Mouse (Mus musculus) liver, embryonic 15.5 days (tissue): ENCODE measurements around the gene Mlh1. TPM values are rescaled to one million over a fixed set of nuclear protein-coding genes. Genes with fewer than 3 reads are reported as not detected.

ENCODE experiments used
- ATAC-seq: fragments of 200-750 bp; cut with Nextera tagmentation; 2 replicates; pipeline ENCODE4 v1.8.0; 2017; ENCODE audit warnings: moderate number of reproducible peaks, mild to moderate bottlenecking, moderate library complexity; ENCODE audit not compliant: insufficient read depth
- H3K27ac ChIP-seq: fragments of 300-500 bp; sonication (generic); replicated peaks from 2 replicates; pipeline ENCODE4 v1.5.1; 2015; ENCODE audit warnings: mild to moderate bottlenecking, inconsistent platforms
- H3K27me3 ChIP-seq: fragments of 300-500 bp; sonication (generic); 2 replicates; pipeline ENCODE4 v1.6.1; 2015; ENCODE audit warnings: mild to moderate bottlenecking, inconsistent platforms
- H3K36me3 ChIP-seq: fragments of 300-500 bp; sonication (generic); replicated peaks from 2 replicates; pipeline ENCODE4 v1.6.1; 2015; ENCODE audit warnings: moderate library complexity, mild to moderate bottlenecking, inconsistent platforms
- H3K4me1 ChIP-seq: fragments of 300-500 bp; sonication (generic); replicated peaks from 2 replicates; pipeline ENCODE4 v1.6.1; 2015; ENCODE audit warnings: inconsistent platforms
- H3K4me2 ChIP-seq: fragments of 300-500 bp; sonication (generic); 2 replicates; pipeline ENCODE4 v1.6.1; 2015; ENCODE audit warnings: moderate library complexity, mild to moderate bottlenecking, inconsistent platforms
- H3K4me3 ChIP-seq: fragments of 300-500 bp; sonication (generic); replicated peaks from 2 replicates; pipeline ENCODE4 v1.5.1; 2015; ENCODE audit warnings: mild to moderate bottlenecking, inconsistent platforms
- H3K9ac ChIP-seq: fragments of 300-500 bp; sonication (generic); 2 replicates; pipeline ENCODE4 v1.6.1; 2015; ENCODE audit warnings: moderate library complexity, mild to moderate bottlenecking, inconsistent platforms
- H3K9me3 ChIP-seq: fragments of 300-500 bp; sonication (generic); replicated peaks from 2 replicates; pipeline ENCODE4 v1.6.1; 2016; ENCODE audit warnings: inconsistent platforms
- WGBS: fragments of 180-500 bp; shearing (Covaris S2); methylation state at CpG from one replicate; pipeline ENCODE4 v1.1.7; 2015; ENCODE audit warnings: mixed read lengths; ENCODE audit not compliant: insufficient replicate concordance; 5-methylcytosine and 5-hydroxymethylcytosine counted together
- polyA plus RNA-seq: library from polyadenylated mRNA; unstranded; fragments of >200 nt; fragmentation: Nextera tagmentation; extraction: Ambion mirVana; gene quantifications from 2 replicates; pipeline ENCODE4 v1.2.1, GENCODE M21; 2015

Mlh1 gene
- polyA plus RNA-seq, 1 experiment from 2014 or later: 21.4 TPM

DNA sequence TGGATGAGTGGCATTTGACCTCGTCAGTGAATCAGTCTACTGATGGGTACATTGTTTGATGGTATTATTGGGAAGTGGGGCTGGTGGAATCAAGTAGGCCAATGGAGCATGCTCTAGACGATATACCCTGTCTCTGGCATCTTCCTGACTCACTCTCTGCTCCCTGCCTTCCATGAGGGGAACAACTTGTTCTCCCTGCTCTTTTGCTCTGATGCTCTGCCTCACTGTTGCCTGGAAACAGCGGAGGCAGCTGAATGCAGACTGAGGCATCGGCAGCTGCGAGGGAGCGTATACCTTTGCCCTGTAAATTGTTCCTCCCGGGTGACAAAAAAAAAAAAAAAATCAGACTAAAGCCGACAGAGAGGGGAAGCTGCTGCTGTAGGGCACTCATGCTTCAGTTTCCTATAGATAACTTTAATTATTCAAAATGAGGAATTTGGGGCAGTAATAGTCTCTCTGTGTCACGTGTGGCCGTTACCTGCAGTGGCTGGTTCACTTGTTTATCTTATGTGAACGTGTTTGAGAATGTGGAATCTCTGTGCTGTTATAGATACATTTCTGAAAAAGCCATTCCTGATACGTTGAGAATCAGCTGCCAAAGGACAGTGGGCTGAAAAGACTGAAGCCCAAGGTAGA is 30.7 kb upstream of the Mlh1 start:
- Histone ChIP-seq H3K4me1 (no peaks in the 10 kb centered on the region), H3K4me2 (no peak overlapping the region), H3K27ac (no peak overlapping the region), H3K27me3 (peaks cover 3% of the 10 kb centered on the region; the same call in 1 of the 2 replicates), H3K4me3 (no peak overlapping the region), H3K36me3 (no peaks in the 10 kb centered on the region), H3K9me3 (no peaks in the 10 kb centered on the region), H3K9ac (no peak overlapping the region)
- 57% methylated on average over 12 of the region's 12 CpGs for WGBS
- no peak for ATAC-seq

- H3K27ac ChIP-seq: no peak overlapping the region
Measured at GRCm38 (mm10) chr9:111298606-111299005, 27.0 kb upstream of the Mlh1 start.

GRCm38 (mm10) chr9:111296433-111296832 is 24.8 kb upstream of the Mlh1 start:
- Histone ChIP-seq H3K4me2 (no peak overlapping the region), H3K27me3 (0 out of 2 replicates have a peak, but pooled peaks cover 4% of the 10 kb centered on the region), H3K4me3 (no peak overlapping the region), H3K4me1 (no peaks in the 10 kb centered on the region), H3K9me3 (no peaks in the 10 kb centered on the region), H3K9ac (no peak overlapping the region), H3K36me3 (no peaks in the 10 kb centered on the region), H3K27ac (no peak overlapping the region)
- 58% methylated on average over 7 of the region's 7 CpGs for WGBS
- ATAC-seq: no peak

More at GRCm38 (mm10) chr9:111298606-111299005, 27.0 kb upstream of the Mlh1 start:
- Histone ChIP-seq H3K9ac (no peak overlapping the region), H3K4me1 (no peaks in the 10 kb centered on the region), H3K4me2 (no peak overlapping the region), H3K4me3 (no peak overlapping the region), H3K36me3 (no peaks in the 10 kb centered on the region), H3K27me3 (no peaks in the 10 kb centered on the region; the same call in 1 of the 2 replicates), H3K9me3 (no peaks in the 10 kb centered on the region)
- 76% methylated on average over 2 of the region's 2 CpGs for WGBS
- ATAC-seq: no peak

GRCm38 (mm10) chr9:111295323-111295722 is 23.7 kb upstream of the Mlh1 start:
- Histone ChIP-seq H3K4me1 (no peaks in the 10 kb centered on the region), H3K36me3 (no peaks in the 10 kb centered on the region), H3K27ac (no peak overlapping the region), H3K4me2 (no peak overlapping the region), H3K9me3 (no peaks in the 10 kb centered on the region), H3K9ac (no peak overlapping the region), H3K4me3 (no peak overlapping the region), H3K27me3 (0 out of 2 replicates have a peak, but pooled peaks cover 4% of the 10 kb centered on the region)
- WGBS: 54% methylated on average over 2 of the region's 2 CpGs
- no peak for ATAC-seq

GRCm38 (mm10) chr9:111294911-111295310 is 23.3 kb upstream of the Mlh1 start:
- no peak overlapping the region for H3K9ac ChIP-seq
- no peak overlapping the region for H3K4me3 ChIP-seq
- no peaks in the 10 kb centered on the region for H3K36me3 ChIP-seq
- H3K9me3 ChIP-seq: no peaks in the 10 kb centered on the region
- 68% methylated on average over 6 of the region's 6 CpGs for WGBS
- ATAC-seq: no peak
- no peak overlapping the region for H3K4me2 ChIP-seq
- H3K4me1 ChIP-seq: no peaks in the 10 kb centered on the region
- H3K27me3 ChIP-seq: 0 out of 2 replicates have a peak, but pooled peaks cover 4% of the 10 kb centered on the region
- no peak overlapping the region for H3K27ac ChIP-seq

- Histone ChIP-seq H3K4me3 (no peak overlapping the region), H3K4me1 (peaks cover 6% of the 10 kb centered on the region), H3K27ac (no peak overlapping the region), H3K36me3 (no peaks in the 10 kb centered on the region), H3K27me3 (0 out of 2 replicates have a peak, but pooled peaks cover 4% of the 10 kb centered on the region), H3K9ac (no peak overlapping the region), H3K9me3 (no peaks in the 10 kb centered on the region), H3K4me2 (no peak overlapping the region)
- ATAC-seq: no peak
- WGBS: 56% methylated on average over 4 of the region's 4 CpGs
Measured at GRCm38 (mm10) chr9:111293234-111293633, 21.6 kb upstream of the Mlh1 start.

DNA sequence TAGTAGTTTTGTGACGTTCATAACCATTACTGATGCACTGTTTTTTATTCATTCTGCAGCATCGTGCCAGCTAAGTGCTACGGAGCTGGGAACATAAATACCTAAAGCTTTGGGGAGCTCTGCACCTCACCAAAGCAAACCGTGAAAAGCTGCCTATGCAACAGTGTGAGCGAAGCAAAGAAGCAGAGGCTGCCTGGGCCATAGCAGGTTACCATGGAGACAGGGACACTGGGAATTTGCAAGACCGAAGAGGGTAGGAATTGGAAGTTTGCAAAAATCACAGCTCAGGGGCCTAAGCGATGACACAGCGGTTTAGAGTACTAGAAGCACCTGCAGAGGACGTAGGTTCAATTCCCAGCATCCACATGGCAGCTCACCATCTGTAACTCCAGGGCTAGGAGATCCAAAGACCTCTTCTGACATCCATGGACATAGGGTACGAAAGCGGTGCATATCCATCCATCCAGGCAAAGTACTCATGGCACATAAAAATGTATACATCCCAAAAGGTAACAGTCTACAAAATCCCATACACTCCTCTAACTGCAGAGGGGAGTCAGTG is 19.0 kb upstream of the Mlh1 start:
- no peak overlapping the region for H3K4me2 ChIP-seq
- no peaks in the 10 kb centered on the region for H3K9me3 ChIP-seq
- 70% methylated on average over 11 of the region's 11 CpGs for WGBS
- no peaks in the 10 kb centered on the region for H3K36me3 ChIP-seq
- 0 out of 2 replicates have a peak, but pooled peaks cover 4% of the 10 kb centered on the region for H3K27me3 ChIP-seq
- no peak for ATAC-seq
- H3K27ac ChIP-seq: no peak overlapping the region
- no peak overlapping the region for H3K4me3 ChIP-seq
- H3K9ac ChIP-seq: no peak overlapping the region
- H3K4me1 ChIP-seq: peaks cover 6% of the 10 kb centered on the region

DNA sequence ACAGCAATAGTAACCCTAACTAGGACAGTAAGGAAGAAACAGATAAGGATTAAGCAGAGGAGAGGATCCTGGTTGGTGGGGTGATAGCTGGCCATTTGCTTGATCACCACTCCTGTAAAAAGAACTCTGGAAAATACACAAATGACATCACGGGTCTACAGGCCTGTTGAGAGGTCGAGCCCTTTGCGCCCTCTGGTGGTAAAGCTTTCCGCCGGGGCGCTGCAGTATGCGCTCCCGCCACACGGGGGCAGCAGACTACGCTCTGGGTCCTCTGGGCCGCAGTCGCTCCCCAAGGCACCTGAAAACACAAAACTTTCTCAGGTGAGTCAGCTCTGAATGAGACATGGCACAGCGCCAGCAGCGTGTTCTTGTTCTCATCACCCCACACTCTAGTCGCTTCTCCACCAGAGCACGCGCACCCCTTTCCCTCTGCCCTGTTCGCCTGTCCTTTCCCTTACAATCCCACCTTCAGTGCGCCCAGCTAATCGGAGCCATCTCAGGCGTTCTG is 18.3 kb upstream of the Mlh1 start:
- ATAC-seq: peak; percentile 69
- H3K27me3 ChIP-seq: 0 out of 2 replicates have a peak, but pooled peaks cover 4% of the 10 kb centered on the region
- H3K27ac ChIP-seq: peak overlapping the region; percentile 39
- peak overlapping the region; percentile 49 for H3K4me2 ChIP-seq
- no peaks in the 10 kb centered on the region for H3K36me3 ChIP-seq
- H3K9me3 ChIP-seq: no peaks in the 10 kb centered on the region
- 15% methylated on average over 21 of the region's 21 CpGs for WGBS
- H3K4me1 ChIP-seq: peaks cover 6% of the 10 kb centered on the region
- H3K9ac ChIP-seq: no peak overlapping the region
- H3K4me3 ChIP-seq: 0 out of 2 replicates have a peak overlapping the region, but pooled peaks have one; percentile 4

DNA sequence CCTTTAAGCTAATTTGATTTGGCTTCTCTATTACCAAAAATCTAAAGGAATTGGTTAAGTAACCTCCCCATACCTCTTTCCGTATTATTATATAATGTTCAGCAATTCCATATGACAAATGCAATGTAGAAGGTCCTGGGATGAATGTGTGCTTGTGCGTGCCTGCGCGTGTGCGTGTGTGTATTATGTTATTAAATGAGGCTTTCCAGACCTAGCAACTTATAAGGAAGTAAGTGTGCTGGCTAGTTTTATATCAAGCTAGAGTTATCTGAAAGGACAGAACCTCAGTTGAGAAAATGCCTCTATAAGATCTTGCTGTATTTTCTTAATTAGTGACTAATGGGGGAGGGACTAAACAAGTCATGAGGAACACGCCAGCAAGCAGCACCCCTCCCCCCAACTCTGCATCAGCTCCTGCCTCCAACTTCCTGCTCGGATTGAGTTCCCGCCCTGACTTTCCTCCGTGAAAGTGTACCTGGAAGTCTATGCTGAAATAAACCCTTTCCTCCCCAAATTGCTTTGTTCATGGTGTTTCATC is 17.8 kb upstream of the Mlh1 start:
- Histone ChIP-seq H3K4me2 (peak overlapping the region; percentile 49), H3K9me3 (no peaks in the 10 kb centered on the region), H3K9ac (no peak overlapping the region), H3K4me3 (0 out of 2 replicates have a peak overlapping the region, but pooled peaks have one; percentile 4), H3K27ac (peak overlapping the region; percentile 39), H3K36me3 (no peaks in the 10 kb centered on the region), H3K4me1 (peaks cover 6% of the 10 kb centered on the region), H3K27me3 (0 out of 2 replicates have a peak, but pooled peaks cover 4% of the 10 kb centered on the region)
- WGBS: 51% methylated on average over 9 of the region's 9 CpGs
- peak; percentile 55 for ATAC-seq

- H3K4me2 ChIP-seq: no peak overlapping the region
- no peaks in the 10 kb centered on the region for H3K9me3 ChIP-seq
- H3K4me1 ChIP-seq: peaks cover 6% of the 10 kb centered on the region
- WGBS: 73% methylated on average over 4 of the region's 4 CpGs
- H3K27me3 ChIP-seq: 0 out of 2 replicates have a peak, but pooled peaks cover 4% of the 10 kb centered on the region
- ATAC-seq: no peak
- no peak overlapping the region for H3K4me3 ChIP-seq
- H3K27ac ChIP-seq: no peak overlapping the region
- no peak overlapping the region for H3K9ac ChIP-seq
- H3K36me3 ChIP-seq: no peaks in the 10 kb centered on the region
Measured at GRCm38 (mm10) chr9:111287956-111288355, 16.4 kb upstream of the Mlh1 start.

DNA sequence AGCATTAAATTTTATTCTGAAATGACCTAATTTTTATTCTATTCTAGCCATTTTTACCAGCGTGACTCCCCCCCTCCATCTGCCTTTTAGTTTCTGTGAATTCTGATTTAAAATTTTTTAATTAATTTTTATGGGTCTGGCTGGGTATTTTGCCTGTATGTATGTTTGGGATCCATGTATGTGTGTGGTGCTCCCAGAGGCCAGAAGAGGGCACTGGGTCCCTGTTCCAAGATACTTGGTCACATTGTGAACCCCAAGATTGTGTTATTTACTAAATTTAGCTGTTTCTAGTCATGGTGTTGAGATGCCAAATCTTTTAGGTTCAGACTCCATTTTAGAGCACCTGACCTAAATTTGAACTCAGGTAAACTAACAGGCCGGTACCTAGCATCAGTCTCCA is 14.9 kb upstream of the Mlh1 start:
- 65% methylated on average over 2 of the region's 2 CpGs for WGBS
- H3K27me3 ChIP-seq: no peaks in the 10 kb centered on the region

More for the DNA sequence above, 14.9 kb upstream of the Mlh1 start:
- Histone ChIP-seq H3K36me3 (no peaks in the 10 kb centered on the region), H3K9me3 (no peaks in the 10 kb centered on the region), H3K4me3 (no peak overlapping the region), H3K27ac (no peak overlapping the region), H3K9ac (no peak overlapping the region), H3K4me2 (no peak overlapping the region), H3K4me1 (peaks cover 6% of the 10 kb centered on the region)
- ATAC-seq: no peak
